Mouse (Mus musculus): Measurements from ENCODE around the gene Gphn.
A peak's percentile ranks its signal among the peaks of the same experiment; 100 is the strongest.

GRCm38 (mm10) chr12:78225707-78226518, at the start of gene Gphn:
- TF ChIP-seq POLR2A (IDR thresholded peaks at IDR 0.05; ENCODE audit: insufficient read length, low read depth) (peak; percentile 74), MAX (IDR thresholded peaks at IDR 0.05; ENCODE audit: low read depth) (peak; percentile 89), E2F4 (IDR thresholded peaks at IDR 0.05; ENCODE audit: insufficient read depth) (no peak), MYOD1 (IDR thresholded peaks at IDR 0.05; ENCODE audit: control insufficient read depth in 1 of 3, insufficient read length in 2 of 3, low read depth in 2 of 3) (peak; percentile 17 to 56 (median 54)), USF1 (IDR thresholded peaks at IDR 0.05; ENCODE audit: low read depth) (peak; percentile 6), POLR2AphosphoS2 (IDR thresholded peaks at IDR 0.05; ENCODE audit: insufficient read length, low read depth) (peak; percentile 79), TCF12 (IDR thresholded peaks at IDR 0.05; ENCODE audit: insufficient read depth, poor library complexity, severe bottlenecking) (no peak), SRF (IDR thresholded peaks at IDR 0.05; ENCODE audit: control insufficient read depth, insufficient read length, low read depth) (no peak), CEBPB (IDR thresholded peaks at IDR 0.05; ENCODE audit: insufficient read depth, poor library complexity, severe bottlenecking) (no peak), TCF3 (IDR thresholded peaks at IDR 0.05; ENCODE audit: insufficient read length, low read depth) (no peak), MYOG (IDR thresholded peaks at IDR 0.05; ENCODE audit: control insufficient read depth in 1 of 3, insufficient read depth in 1 of 3, insufficient read length in 2 of 3, low read depth in 2 of 3) (peak in 2 of 3 experiments; percentile 2 to 17), REST (IDR thresholded peaks at IDR 0.05; ENCODE audit: insufficient read depth, insufficient read length) (no peak)
